In genomic region chr4:45473129-45473528, GRCm38 (mm10) we compare ENCODE assay signal across 8 mouse cellular contexts. TPM values are rescaled to one million over a fixed set of nuclear protein-coding genes. Genes with fewer than 3 reads are reported as not detected.
DNase-seq lines count a peak whose midpoint lies in the region; ATAC-seq lines count a peak whose summit lies in the region.

No protein-coding gene starts in this region.

- WGBS in neural tube, embryonic 11.5 days, result 52% methylated on average over 11 of the region's 11 CpGs
- 48% methylated on average over 11 of the region's 11 CpGs for WGBS in embryonic facial prominence, embryonic 10.5 days
- WGBS in intestine, embryonic 16.5 days, result 28% methylated on average over 11 of the region's 11 CpGs
- 21% methylated on average over 11 of the region's 11 CpGs for WGBS in midbrain, embryonic 13.5 days

- no peak overlapping the region for H3K4me3 ChIP-seq in neural tube, embryonic 11.5 days (ENCODE audit: low read depth, low read length)
- H3K4me3 ChIP-seq in embryonic facial prominence, embryonic 10.5 days, result no peak overlapping the region
- H3K4me3 ChIP-seq in intestine, embryonic 16.5 days (ENCODE audit: low read length), result no peak overlapping the region
- H3K4me3 ChIP-seq in midbrain, embryonic 13.5 days (replicated peaks), result no peak overlapping the region

- intact Hi-C loops in left cerebral cortex, postnatal 14 days (cut with DNase I), result no loop called here

- H3K27ac ChIP-seq in neural tube, embryonic 11.5 days (ENCODE audit: low read depth, low read length), result 0 out of 2 replicates have a peak overlapping the region, but pooled peaks have one; percentile 46
- peak overlapping the region; percentile 67; the same call in 1 of the 2 replicates for H3K27ac ChIP-seq in embryonic facial prominence, embryonic 10.5 days (replicated peaks)
- peak overlapping the region; percentile 65 for H3K27ac ChIP-seq in intestine, embryonic 16.5 days (ENCODE audit: low read length)
- peak overlapping the region; percentile 69 for H3K27ac ChIP-seq in midbrain, embryonic 13.5 days

- H3K9ac ChIP-seq in neural tube, embryonic 11.5 days (ENCODE audit: low read length), result no peak overlapping the region
- H3K9ac ChIP-seq in intestine, embryonic 16.5 days (ENCODE audit: low read depth, low read length), result 0 out of 2 replicates have a peak overlapping the region, but pooled peaks have one; percentile 8
- H3K9ac ChIP-seq in midbrain, embryonic 13.5 days (replicated peaks), result no peak overlapping the region

- H3K9me3 ChIP-seq in neural tube, embryonic 11.5 days (ENCODE audit: control insufficient read depth, low read length), result no peaks in the 10 kb centered on the region
- peaks cover 3% of the 10 kb centered on the region; the same call in 1 of the 2 replicates for H3K9me3 ChIP-seq in embryonic facial prominence, embryonic 10.5 days
- H3K9me3 ChIP-seq in intestine, embryonic 16.5 days (ENCODE audit: control insufficient read depth, low read length), result no peaks in the 10 kb centered on the region
- no peaks in the 10 kb centered on the region for H3K9me3 ChIP-seq in midbrain, embryonic 13.5 days

- peak; percentile 69 for DNase-seq in neural tube, embryonic 11.5 days (ENCODE audit: low spot score)
- DNase-seq in neural tube, embryonic 10.5 days (ENCODE audit: extremely low spot score, low spot score), result no peak
- DNase-seq in embryonic facial prominence, embryonic 10.5 days (ENCODE audit: low spot score), result no peak
- peak; percentile 99 for DNase-seq in heart, adult 11 months
- DNase-seq in left cerebral cortex, postnatal 14 days (ENCODE audit: low spot score in 2 of 2), result peak; percentile 81 to 85
- peak; percentile 74 for DNase-seq in testis, postnatal 10 days (ENCODE audit: low spot score)

- peak; percentile 73 for ATAC-seq in neural tube, embryonic 11.5 days (ENCODE audit: insufficient read depth, low FRiP score, low TSS enrichment)
- ATAC-seq in intestine, embryonic 16.5 days, result peak; percentile 61
- peak; percentile 85 for ATAC-seq in midbrain, embryonic 13.5 days

- peaks cover 19% of the 10 kb centered on the region for H3K4me1 ChIP-seq in neural tube, embryonic 11.5 days (ENCODE audit: control insufficient read depth, insufficient read depth, low read length)
- H3K4me1 ChIP-seq in embryonic facial prominence, embryonic 10.5 days, result peaks cover 81% of the 10 kb centered on the region
- H3K4me1 ChIP-seq in intestine, embryonic 16.5 days (ENCODE audit: control insufficient read depth, insufficient read depth, low read length), result peaks cover 52% of the 10 kb centered on the region
- peaks cover 49% of the 10 kb centered on the region for H3K4me1 ChIP-seq in midbrain, embryonic 13.5 days (replicated peaks)

- no peak overlapping the region for H3K4me2 ChIP-seq in neural tube, embryonic 11.5 days (ENCODE audit: low read depth)
- peak overlapping the region; percentile 24; the same call in 1 of the 2 replicates for H3K4me2 ChIP-seq in intestine, embryonic 16.5 days (ENCODE audit: low read depth, low read length)
- H3K4me2 ChIP-seq in midbrain, embryonic 13.5 days (replicated peaks), result no peak overlapping the region

- no peaks in the 10 kb centered on the region for H3K27me3 ChIP-seq in neural tube, embryonic 11.5 days (ENCODE audit: control insufficient read depth, insufficient read depth, low read length)
- H3K27me3 ChIP-seq in embryonic facial prominence, embryonic 10.5 days (replicated peaks; ENCODE audit: low read depth, poor library complexity, severe bottlenecking), result no peaks in the 10 kb centered on the region
- H3K27me3 ChIP-seq in intestine, embryonic 16.5 days (replicated peaks; ENCODE audit: control insufficient read depth, insufficient read depth, low read length), result no peaks in the 10 kb centered on the region
- H3K27me3 ChIP-seq in midbrain, embryonic 13.5 days, result no peaks in the 10 kb centered on the region

- no peaks in the 10 kb centered on the region; the same call in 1 of the 2 replicates for H3K36me3 ChIP-seq in neural tube, embryonic 11.5 days (ENCODE audit: control insufficient read depth, insufficient read depth, low read length)
- peaks cover 13% of the 10 kb centered on the region for H3K36me3 ChIP-seq in embryonic facial prominence, embryonic 10.5 days (replicated peaks)
- H3K36me3 ChIP-seq in intestine, embryonic 16.5 days (ENCODE audit: control insufficient read depth, insufficient read depth, low read length), result peaks cover 3% of the 10 kb centered on the region; the same call in 1 of the 2 replicates
- H3K36me3 ChIP-seq in midbrain, embryonic 13.5 days, result no peaks in the 10 kb centered on the region

RNA-seq across cellular contexts. Expression of gene Shb, which starts 59.1 kb away (rescaled TPM):
- polyA plus RNA-seq in neural tube, embryonic 11.5 days (2014; fragmentation: Nextera tagmentation; extraction: Ambion mirVana), result 6.1 and 7.5 TPM in 2 replicates
- 3.9 and 4.9 TPM in 2 replicates for polyA plus RNA-seq in embryonic facial prominence, embryonic 10.5 days (2016; fragmentation: Nextera tagmentation; extraction: Ambion mirVana)
- 1.5 and 2.7 TPM in 2 replicates for polyA plus RNA-seq in intestine, embryonic 16.5 days (2015; fragmentation: Nextera tagmentation; extraction: Ambion mirVana)
- total RNA-seq in left cerebral cortex, postnatal 14 days (2021), result 10 to 100 TPM; 12.1 to 15.0 TPM
- 2.7 and 3.6 TPM in 2 replicates for polyA plus RNA-seq in midbrain, embryonic 13.5 days (2015; fragmentation: Nextera tagmentation; extraction: Ambion mirVana)

Comparison
In these comparisons a context has a peak if more than half of its experiments do, and no peak if none do; other contexts are left out.
1. DNase-seq: peak in neural tube, embryonic 11.5 days (single experiment), heart, adult 11 months (single experiment), left cerebral cortex, postnatal 14 days (2 of 2) and testis, postnatal 10 days (single experiment); none in neural tube, embryonic 10.5 days (single experiment) and embryonic facial prominence, embryonic 10.5 days (single experiment).
2. Peak in every context shown above with its lines, with median percentiles within 50 percentile points of each other: ATAC-seq and H3K27ac ChIP-seq.